Mouse (Mus musculus): ENCODE measurements around the gene Slco2b1.

GRCm38 (mm10) chr7:99670915-99671314, 40.2 kb downstream of the Slco2b1 start:
- TF ChIP-seq CTCF (IDR thresholded peaks at IDR 0.05; ENCODE audit: borderline replicate concordance, insufficient read depth, low read length) (no peak), POLR2A (IDR thresholded peaks at IDR 0.05; ENCODE audit: low read depth, low read length) (no peak)
